Mouse (Mus musculus): ENCODE measurements at regions not wholly inside any gene's neighbourhood (a gene's known extent, or its start where the extent isn't known, plus 50 kb on each side); places are given as distances from the start of the nearest gene placed in this dataset.

GRCm38 (mm10) chr1:184461411-184461810 lies 271.0 kb downstream of the Hlx start:
- no peak for DNase-seq (ENCODE audit: low spot score)

DNA sequence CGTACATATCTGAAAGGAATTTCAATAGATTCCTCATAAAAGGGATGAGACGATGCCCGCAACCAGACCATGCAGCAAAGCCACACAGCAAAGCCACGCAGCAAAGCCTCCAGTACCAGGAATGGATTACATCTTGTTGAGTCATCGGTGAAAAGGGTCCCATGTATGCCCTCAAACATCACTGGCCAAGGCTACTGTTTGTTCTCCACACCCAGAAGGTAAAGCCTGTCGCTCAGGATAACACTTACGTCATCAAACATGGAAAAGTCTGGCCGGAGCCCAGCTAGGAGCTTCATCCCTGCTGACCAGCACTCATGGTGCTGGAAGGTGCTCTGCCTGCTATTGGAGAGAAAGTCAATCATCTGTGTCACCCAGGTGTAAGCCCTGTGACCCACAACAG lies 275.7 kb downstream of the Hlx start:
- no peak for DNase-seq (ENCODE audit: low spot score)

DNA sequence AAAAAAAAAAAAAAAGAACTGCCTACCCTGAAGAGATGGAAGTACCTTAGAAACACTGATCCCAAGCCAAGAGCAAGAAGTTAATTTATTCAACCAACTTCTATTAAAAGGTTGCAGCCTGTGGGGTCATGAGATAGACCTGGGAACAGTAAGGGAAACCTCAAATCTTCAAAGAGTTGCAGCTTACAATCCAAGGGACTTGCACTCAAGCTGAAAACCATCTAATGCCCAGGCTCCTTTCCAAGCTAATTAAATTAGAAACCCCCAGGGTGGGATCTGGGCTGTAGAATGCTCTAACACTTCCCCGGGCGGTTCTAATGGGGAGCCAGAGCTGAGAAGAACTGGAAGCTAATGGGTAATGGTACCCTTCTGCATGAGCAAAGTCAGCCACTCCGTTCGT lies 278.0 kb downstream of the Hlx start:
- no peak for DNase-seq (ENCODE audit: low spot score)

- DNase-seq (ENCODE audit: low spot score), result no peak
These were observed 278.7 kb downstream of the Hlx start for GRCm38 (mm10) chr1:184453673-184454072.

DNA sequence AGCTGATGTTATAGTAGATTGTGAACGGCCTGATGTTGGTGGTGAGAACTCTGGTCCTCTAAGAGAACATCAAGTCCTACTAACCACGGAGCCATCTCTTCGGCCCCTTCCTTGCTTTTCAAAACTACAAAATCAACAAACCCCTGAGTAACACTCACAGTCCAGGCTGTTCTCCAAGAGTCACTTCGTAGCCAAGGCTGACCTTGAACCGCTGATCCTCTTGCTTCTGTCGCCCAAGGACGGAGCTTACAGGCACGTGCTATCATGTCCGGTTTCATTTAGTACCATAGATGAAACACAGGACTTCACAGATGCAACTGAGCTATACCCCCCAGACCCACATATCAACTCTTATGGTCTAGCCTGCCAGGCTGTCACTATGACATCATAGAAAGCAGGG lies 279.4 kb downstream of the Hlx start:
- no peak for DNase-seq (ENCODE audit: low spot score)

GRCm38 (mm10) chr1:184451686-184452085 lies 280.7 kb downstream of the Hlx start:
- DNase-seq (ENCODE audit: low spot score), result no peak

DNA sequence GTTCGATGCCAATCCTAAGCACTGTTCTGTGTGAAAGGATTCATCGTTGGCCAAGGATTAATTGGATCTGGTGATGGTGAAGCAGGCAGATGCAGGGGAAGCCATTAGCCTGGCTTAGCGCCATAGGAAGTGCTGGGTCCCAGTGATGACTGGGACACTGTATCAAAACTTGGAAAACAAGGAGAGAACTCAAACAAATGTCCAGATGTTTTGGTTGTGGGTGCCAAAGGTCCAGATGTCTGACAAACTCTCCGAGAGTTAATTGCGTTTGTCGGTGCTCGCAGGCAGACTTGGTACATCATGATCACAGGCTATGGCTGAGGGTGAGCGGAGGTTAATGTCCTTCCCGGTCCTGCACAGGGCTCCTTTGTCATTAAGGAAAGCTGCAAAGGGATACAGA lies 283.4 kb downstream of the Hlx start:
- DNase-seq (ENCODE audit: low spot score), result no peak

DNA sequence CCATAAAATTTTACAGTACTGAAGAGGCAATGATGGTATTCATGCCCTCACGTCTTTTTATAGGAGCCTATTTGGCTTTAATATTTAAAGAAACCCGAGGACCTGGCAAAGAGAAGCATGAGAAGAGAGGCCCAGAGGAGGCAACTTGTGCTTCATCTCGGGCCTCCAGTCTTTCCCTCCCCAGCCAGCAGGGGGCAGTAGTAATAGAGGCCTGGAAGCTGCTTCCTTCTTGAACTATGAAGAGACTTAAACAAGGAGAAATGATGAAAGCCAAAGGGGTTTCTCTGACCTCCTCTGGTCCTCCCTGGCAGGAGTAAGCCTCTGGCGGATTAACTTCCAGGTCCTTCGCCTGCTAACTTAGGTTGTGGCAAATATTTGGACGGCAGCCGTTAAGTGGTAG lies 284.5 kb downstream of the Hlx start:
- peak; percentile 75 for DNase-seq (ENCODE audit: low spot score)

GRCm38 (mm10) chr1:184447161-184447667 lies 285.2 kb downstream of the Hlx start:
- DNase-seq (ENCODE audit: low spot score), result no peak

- no peak for DNase-seq (ENCODE audit: low spot score)
These were observed 288.2 kb downstream of the Hlx start for GRCm38 (mm10) chr1:184444189-184444588.

- DNase-seq (ENCODE audit: low spot score), result no peak
These were observed 289.7 kb downstream of the Hlx start for GRCm38 (mm10) chr1:184442701-184443100.

DNA sequence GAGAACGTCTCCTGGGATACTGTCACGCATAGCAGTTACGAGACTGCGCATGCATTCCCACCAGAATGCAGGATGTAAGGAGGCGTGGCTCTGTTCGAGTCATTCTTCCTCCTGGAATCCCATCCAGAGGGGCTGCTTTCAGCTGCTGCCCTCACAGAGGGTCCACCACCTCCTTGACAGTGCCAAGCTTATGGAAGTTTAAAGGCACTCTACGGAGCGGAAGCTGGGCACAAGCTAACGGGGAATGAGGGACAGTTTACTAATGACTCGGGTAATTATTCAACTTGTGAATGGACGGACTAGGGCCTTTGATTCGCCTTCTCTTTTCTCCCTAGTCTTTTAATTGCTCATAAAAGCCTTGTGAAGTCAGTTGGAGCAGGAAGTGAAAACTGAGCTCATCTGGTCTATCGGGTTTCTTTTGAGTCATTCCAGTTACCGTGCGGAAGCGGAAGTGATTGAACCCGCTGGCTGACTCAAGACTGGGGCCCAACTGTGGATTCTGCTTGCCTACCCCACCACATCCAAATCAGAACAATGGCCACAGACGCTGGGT lies 291.3 kb downstream of the Hlx start:
- peak; percentile 16 for DNase-seq (ENCODE audit: low spot score)

DNA sequence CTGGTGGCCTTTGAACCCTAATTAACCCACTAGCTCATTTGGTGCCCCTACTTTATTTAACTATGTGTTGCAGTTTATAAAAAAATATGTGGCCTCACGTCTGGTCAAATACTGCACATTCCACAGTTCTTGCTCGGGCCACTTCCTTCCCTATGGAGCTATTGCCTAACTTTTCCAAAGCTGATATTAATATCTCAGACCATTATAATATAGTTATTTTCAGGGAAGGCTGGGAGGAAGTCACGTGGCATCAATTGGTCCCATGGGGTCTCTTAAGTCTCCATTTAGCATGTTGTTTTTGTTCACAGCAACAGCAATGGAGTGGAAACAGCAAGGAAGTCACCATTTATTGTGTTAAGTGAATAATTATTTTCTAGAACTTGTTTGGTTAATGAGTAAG lies 292.9 kb downstream of the Hlx start:
- DNase-seq (ENCODE audit: low spot score), result no peak

DNA sequence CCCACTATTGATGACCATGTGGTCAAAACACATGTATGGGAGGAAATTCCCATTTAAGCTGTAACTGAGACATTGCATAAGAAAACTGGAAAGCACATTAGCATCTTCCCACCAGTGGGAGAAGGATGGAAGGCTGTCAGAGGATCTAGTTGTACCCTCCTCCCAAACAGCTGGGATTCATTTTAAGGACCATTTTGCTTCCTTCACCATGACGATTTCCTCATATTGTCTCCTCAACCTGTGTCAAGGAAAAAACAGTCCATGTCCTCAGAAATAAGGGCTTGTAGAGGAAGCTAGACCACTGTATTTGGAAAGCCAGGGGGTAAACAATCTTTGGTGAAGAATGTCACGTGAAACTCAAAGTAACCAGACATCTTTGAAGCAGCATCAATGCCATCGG lies 296.0 kb downstream of the Hlx start:
- DNase-seq (ENCODE audit: low spot score), result no peak

GRCm38 (mm10) chr1:184428612-184429011 lies 303.8 kb downstream of the Hlx start:
- DNase-seq (ENCODE audit: low spot score), result no peak

DNA sequence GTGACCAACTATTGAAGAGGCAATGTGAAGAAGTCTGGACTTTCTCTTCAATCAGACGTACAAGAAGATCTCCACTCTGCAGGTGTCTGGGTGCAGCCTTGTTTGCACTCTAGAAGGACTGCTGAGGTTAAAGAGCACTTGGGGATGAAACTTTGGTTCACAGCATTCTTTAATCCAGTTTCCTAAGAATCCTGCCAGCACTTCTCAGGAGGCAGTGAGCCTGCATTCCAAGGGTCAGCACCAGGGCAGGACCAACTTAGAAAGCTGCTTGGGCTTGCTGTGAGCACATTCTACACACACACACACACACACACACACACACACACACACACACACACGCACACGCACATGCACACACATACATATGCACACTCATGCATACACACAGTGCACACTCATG lies 304.4 kb downstream of the Hlx start:
- no peak for DNase-seq (ENCODE audit: low spot score)

- DNase-seq (ENCODE audit: low spot score), result no peak
These were observed 306.7 kb downstream of the Hlx start for GRCm38 (mm10) chr1:184425694-184426093.

DNA sequence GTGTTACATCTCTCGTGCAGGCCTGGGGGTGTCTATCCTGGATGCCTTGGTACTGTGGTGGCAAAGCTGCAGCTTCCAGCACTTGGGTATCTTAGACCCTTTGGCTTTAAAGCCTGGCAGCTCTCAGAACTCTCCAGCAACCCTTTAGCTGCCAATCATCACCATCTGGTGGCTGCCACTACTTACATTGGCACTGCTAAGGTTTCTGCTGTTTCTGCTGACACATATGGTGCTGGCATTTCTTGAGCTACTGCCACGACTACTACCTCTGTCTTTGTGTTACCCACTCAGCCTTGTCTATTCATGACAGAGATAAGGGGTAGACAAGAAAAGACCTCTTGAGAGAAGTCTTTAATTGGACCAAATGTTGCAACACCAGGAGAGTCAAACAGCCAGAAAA lies 308.4 kb downstream of the Hlx start:
- no peak for DNase-seq (ENCODE audit: low spot score)

GRCm38 (mm10) chr1:184412596-184412995 lies 319.8 kb downstream of the Hlx start:
- DNase-seq (ENCODE audit: low spot score), result no peak

- no peak for DNase-seq (ENCODE audit: low spot score)
These were observed 321.4 kb downstream of the Hlx start for GRCm38 (mm10) chr1:184411066-184411465.

GRCm38 (mm10) chr1:184409986-184410385 lies 322.4 kb downstream of the Hlx start:
- DNase-seq (ENCODE audit: low spot score), result no peak

- DNase-seq (ENCODE audit: low spot score), result no peak
These were observed 329.4 kb downstream of the Hlx start for GRCm38 (mm10) chr1:184402985-184403384.

- DNase-seq (ENCODE audit: low spot score), result peak; percentile 55
These were observed 337.2 kb downstream of the Hlx start for GRCm38 (mm10) chr1:184395215-184395614.

- no peak for DNase-seq (ENCODE audit: low spot score)
These were observed 337.7 kb downstream of the Hlx start for GRCm38 (mm10) chr1:184394559-184395194.

Data from retina, embryonic 14.5 days (tissue).